Mouse (Mus musculus) lung, postnatal 4 days (tissue): ENCODE results near the gene Srpk2.
"Not testable (repeated sequence)": the region's sequence is repeated elsewhere in the genome, so short reads cannot be mapped to it uniquely, and the experiment has no call there.

Experiments used
- DNase-seq, 2 experiments: peaks; one replicate each; pipeline ENCODE4 v3.0.0; 2021

The Srpk2 gene

GRCm38 (mm10) chr5:23556007-23556770 lies 128.2 kb downstream of the Srpk2 start:
- DNase-seq: no peak

- DNase-seq: not testable (repeated sequence)
Observed at GRCm38 (mm10) chr5:23553338-23553737, 131.1 kb downstream of the Srpk2 start.

DNA sequence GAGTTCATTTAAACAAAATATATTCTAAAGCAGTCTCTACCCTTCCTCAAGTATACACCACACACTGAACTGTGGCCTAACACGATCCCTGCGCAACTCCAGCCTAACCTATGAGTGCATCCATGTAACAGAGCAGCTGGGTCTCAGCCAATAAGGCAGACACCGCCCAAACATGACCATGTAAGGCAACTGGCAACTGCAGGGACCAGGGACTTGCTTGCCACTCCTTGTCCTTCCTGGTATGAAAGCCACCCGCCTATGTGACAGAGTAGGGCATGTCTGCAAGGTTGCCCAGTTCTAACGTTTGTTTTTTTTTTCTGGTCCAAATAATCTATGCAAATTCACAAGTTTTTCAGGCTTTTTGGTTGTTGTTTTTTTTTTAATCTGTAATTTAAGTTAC lies 132.7 kb downstream of the Srpk2 start:
- peak; percentile 38 to 45 for DNase-seq

DNA sequence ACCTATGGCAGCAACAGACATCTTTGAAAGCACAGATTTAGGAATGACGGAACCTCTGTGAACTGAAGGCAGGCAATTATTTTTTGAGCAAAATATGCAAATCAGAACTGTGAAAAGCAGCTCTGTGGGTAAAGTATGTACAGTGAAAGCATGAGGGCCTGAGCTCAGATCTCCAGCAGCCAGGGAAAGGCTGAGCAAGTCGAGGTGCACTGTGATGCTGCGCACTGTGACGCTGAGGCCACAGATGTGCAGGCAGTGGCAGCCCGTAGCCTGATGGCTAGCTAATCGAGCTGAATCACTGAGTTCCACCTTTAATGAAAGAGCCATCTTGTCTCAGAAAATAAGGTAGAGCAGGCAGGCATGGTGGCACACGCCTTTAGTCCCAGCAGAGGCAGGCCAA lies 148.7 kb downstream of the Srpk2 start:
- DNase-seq: no peak

DNA sequence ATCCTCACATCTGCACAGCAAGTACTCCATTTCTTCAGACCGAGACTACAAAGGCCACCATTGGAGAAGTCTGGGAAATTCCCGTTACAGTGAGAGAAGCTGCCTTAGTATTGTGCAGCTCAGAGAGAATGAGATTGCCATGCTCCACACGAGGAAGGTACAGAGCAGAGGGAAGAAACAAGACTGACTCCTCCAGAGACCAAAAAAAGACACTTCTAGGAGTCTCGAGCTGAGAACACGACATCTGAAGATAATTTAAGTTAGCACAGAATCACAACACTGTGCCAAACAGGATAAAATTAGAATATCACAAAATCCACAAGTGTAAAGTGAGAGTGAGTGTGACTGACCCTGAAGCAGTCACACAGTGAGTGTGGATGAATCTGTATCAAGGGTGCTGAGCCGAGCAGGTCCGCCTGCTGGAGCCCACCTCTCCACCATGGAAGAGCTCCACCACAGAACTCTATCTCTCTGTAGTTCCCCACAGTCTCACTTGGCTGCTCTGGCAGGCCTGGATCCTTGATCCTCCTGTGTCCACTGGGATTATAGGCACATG lies 152.8 kb downstream of the Srpk2 start:
- no peak for DNase-seq

GRCm38 (mm10) chr5:23531100-23531499 lies 153.3 kb downstream of the Srpk2 start:
- DNase-seq: no peak

- no peak for DNase-seq
Observed at GRCm38 (mm10) chr5:23524621-23525020, 159.8 kb downstream of the Srpk2 start.

GRCm38 (mm10) chr5:23523936-23524335 lies 160.5 kb downstream of the Srpk2 start:
- no peak for DNase-seq

GRCm38 (mm10) chr5:23521645-23522044 lies 162.8 kb downstream of the Srpk2 start:
- no peak for DNase-seq

DNA sequence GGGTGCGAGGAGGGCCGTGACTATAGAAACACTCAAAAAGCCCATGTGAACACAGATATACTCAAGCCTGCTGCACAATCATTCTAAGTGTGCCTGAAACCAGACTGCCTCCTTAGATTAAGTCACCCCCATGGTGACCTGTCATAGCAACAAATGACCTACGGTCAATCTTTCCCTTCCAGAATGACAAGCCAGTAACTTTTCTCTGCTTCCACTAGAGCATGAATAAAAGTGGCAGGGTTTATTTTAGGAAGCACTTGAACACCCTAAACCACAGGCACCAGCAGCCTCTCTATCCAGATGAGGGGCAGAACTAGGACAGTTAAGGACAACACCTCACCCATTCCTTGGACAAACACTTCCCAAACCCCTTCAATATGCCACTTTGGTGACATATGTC lies 164.7 kb downstream of the Srpk2 start:
- no peak for DNase-seq

DNA sequence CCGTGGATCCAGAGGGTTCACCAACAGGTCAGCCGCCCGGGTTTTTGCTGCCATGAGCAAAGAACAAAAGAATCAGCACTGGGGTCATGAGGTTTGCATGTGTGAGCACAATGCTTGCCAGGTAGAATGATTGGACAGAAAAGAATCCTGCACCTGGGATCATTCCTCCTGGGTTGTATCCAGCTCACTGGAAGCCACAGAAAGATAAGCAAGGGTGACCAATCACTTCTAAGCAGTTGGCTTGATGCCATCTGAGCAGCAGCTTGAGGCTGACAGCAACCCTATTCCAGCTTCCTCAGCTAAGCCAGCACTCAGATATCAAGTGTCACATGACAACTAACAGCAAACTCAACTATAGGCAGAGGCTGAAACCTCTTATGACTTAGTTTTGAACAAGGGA lies 165.7 kb downstream of the Srpk2 start:
- DNase-seq: peak; percentile 39 to 54

GRCm38 (mm10) chr5:23517839-23518238 lies 166.6 kb downstream of the Srpk2 start:
- DNase-seq: no peak

- DNase-seq: no peak
Observed at GRCm38 (mm10) chr5:23516962-23517361, 167.5 kb downstream of the Srpk2 start.

- DNase-seq: no peak
Observed at GRCm38 (mm10) chr5:23515038-23515437, 169.4 kb downstream of the Srpk2 start.

- no peak for DNase-seq
Observed at GRCm38 (mm10) chr5:23513468-23513867, 170.9 kb downstream of the Srpk2 start.

DNA sequence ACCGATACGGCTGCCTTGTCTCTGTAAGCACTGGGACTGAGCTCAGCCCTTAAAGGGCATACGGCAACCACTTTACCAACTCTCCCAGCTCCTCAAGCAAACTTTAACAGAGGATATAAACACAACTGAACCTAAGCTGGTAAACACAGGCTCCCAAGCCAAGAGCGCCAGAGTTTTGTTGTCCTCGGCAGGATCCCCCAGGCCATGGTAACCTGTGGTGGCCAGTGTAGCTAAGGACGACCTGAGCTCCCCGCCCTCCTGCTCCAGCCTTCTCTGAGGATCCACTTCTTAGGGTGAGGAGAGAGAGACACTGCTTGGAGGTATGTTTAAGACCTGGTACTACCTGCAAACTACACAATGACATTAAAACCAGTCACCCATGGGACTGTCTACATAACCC lies 171.9 kb downstream of the Srpk2 start:
- DNase-seq: no peak

GRCm38 (mm10) chr5:23511456-23511855 lies 173.0 kb downstream of the Srpk2 start:
- DNase-seq: no peak

- no peak for DNase-seq
Observed at GRCm38 (mm10) chr5:23508630-23509029, 175.8 kb downstream of the Srpk2 start.

DNA sequence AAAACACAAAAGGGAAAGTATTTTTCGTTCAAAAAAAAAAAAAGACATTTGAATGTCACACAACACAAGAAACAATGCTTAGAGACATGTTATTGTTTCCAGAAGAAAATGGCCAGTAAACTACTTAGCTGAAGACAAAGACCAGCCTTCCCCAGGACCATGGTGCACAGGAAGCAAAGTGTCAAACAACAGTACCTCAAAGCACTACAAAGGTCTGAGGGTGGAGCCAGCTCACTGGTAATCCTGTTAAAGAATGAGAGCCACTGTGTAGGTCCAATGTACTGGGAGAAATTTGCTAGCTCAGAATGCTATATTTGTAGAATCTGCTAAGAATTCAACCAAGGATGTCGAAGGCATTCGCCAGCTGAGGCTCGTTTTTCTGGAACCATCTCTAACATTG lies 177.2 kb downstream of the Srpk2 start:
- no peak for DNase-seq

- no peak for DNase-seq
Observed at GRCm38 (mm10) chr5:23505578-23505977, 178.8 kb downstream of the Srpk2 start.

DNA sequence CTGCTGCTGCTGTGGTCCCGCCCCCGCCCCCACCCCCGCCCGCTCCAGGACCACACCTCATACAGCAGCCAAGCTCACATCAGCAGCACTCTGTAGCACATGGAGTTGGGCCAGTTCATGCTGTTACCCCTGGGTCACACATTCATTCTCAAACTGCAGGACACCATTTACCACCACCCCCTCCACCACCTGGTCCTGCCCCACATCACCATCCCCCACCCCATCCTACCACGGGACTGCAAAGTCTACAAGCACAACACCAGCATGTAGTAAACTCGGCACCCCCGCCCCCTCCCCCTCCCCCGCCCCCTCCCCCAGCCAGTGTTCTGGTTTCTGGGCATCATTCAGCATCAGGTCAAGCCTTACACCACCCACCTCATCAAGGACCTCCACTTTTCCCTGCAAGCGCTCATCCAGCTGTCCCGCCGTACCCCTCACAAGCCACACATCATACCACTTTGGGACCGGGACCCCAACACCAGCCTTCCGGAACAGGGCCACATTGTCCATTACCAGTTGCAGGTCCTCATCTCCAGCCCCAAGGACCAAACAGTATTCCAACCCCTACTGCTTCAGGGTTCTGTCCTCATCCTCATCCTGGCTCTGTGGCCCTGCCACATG lies 182.0 kb downstream of the Srpk2 start:
- no peak for DNase-seq

DNA sequence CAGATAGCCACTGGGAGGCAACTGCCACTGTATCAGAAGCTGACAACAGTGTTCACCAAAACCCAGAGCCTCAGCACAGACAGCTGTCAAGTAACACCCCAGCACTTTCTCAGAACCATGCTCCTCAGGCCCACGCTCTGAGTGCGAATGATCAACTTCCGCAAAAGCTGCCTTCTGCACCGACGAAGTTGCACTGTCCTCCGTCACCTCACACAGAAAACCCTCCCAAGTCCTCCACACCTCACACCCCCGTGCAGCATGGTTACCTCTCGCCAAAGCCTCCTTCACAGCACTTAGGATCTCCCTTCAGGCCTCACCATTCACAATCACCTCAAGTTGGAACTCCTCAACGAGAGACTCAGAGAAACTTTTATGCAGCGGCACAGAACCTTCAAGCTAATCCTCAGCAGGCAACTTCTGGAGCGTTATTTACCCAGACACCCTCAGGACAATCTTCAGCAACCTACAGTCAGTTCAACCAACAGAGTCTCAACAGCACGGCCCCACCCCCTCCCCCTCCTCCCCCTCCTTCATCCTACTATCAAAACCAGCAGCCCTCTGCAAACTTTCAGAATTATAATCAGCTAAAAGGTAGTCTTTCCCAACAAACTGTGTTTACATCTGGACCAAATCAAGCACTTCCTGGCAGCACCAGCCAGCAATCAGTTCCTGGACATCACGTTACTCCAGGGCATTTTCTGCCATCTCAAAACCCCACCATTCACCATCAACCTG lies 182.7 kb downstream of the Srpk2 start:
- DNase-seq: no peak

DNA sequence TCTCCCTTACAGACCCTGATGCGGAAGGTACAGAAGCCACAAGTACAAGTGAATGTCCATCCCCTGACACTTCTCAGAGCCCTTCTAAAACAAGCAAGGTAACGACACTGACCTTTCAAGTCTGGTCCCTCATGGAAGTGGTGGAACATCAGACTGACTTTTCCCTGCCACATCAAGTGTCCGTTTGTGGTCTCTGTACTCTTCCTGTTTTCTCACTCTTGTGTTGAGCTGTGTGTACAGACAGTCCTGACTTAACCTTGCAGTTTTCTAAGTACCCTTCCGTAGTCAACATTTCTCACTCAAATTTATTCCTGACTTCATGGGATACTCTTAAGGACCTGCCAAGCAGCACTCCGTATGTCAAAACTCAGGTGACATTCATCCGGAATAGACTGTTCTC lies 183.7 kb downstream of the Srpk2 start:
- no peak for DNase-seq

DNA sequence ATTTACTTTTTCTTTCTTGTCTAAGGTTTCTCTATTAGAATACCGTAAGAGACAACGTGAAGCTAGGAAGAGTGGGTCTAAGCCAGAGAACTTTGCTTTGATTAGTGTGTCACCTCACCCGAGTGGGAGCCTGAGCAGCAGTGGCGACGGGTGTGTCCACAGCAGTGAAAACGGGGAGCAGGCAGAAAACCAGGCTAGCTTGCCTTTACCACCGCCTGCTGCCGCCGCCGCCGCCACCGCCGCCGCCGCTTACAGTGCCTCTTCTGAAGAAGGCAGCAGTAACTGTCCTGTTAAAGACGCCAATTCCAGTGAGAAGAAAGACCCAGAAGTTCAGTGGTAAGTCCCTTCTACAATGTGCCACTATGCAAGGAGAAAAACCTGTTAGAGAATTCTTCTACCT lies 185.2 kb downstream of the Srpk2 start:
- no peak for DNase-seq
